Mouse (Mus musculus): ENCODE data around the gene Lrig3.

Gene Lrig3

DNA sequence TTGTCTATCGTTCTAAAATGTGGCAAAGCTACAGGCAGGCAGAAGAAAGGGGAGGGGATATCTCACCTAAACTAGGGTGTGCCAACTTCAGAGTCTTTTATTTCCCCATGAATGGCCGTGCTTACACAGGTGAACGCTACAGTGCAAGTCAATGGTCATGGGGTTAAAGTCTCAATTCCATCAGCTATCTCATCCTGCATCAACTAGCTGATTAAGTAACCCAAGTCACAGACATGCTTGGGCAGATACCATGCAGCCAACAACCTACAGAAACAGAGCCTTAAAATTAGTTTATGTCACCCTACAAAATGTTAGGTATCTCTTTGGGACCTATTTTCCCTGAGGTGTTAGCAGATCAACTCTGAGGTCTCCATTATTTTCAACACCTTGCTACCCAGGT lies 1.3 kb upstream of the Lrig3 start:
- no peak for DNase-seq (ENCODE audit: low read depth)

DNA sequence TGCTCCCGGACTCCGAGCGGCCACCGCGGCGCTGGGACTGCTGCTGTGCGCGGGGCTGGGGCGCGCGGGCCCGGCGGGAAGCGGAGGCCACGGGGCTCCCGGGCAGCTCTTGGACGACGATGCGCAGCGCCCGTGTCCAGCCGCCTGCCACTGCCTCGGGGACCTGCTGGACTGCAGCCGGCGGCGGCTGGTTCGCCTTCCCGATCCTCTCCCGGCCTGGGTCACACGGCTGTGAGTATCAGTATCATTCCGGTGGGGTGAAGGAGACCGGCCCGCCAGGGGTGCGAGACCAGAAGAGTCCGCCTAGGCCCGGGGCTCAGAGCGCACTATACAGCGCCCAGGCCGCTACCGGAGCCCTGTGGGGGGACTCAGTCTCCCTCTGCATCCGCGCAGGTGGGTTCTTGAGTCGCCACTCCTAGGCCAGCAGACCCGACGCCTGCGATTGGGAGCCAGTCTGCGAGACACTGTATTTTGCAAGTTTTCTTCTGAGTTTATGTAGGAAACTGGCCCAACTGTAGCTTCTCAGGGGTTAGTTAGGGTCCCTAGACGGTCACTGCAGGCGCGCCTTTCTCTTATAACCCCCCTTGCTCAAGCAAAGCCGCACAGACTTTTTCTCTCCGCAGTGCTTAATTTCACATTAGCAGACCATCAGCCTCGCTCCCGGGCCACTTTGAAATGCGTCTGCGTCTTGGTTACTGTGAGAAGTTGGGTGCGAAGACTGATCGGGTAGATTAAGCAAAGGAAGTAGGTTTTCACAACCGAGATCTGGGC lies 698 bp downstream of the Lrig3 start:
- no peak for DNase-seq (ENCODE audit: low read depth)

DNA sequence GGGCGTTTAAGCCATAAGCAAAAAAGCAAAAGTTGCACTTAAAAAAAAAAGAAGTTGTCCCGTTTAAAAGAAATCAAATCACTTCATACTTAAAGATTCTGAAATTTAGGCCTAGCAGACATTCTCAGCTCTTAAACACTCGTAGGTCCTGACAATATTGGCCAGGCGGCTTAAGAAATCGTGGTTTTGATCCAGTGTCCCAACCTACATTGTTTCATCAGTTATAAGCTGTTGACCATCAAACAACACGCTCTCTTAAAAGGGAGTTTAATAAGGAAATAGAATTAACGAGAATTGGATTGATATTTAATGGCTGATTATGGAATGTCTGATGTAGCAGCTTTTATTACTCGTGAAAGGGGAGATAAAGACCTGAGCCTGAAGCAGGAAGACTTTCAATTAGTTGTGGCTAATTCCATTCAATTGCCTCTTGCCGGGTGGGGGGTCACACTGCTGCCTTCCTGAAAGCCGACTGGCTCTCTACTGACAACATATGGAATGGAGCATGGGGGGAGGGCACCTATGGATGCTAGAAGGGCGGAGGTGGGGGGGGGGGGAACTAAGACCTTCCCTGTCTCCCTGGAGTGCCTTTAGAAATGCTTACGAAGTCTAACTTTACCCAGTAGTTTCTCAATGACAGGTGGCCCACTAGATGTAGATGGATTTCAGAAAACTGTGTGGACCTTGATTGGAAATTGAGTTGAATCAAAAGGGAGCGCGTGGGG lies 1.6 kb downstream of the Lrig3 start:
- DNase-seq (ENCODE audit: low read depth): no peak

DNA sequence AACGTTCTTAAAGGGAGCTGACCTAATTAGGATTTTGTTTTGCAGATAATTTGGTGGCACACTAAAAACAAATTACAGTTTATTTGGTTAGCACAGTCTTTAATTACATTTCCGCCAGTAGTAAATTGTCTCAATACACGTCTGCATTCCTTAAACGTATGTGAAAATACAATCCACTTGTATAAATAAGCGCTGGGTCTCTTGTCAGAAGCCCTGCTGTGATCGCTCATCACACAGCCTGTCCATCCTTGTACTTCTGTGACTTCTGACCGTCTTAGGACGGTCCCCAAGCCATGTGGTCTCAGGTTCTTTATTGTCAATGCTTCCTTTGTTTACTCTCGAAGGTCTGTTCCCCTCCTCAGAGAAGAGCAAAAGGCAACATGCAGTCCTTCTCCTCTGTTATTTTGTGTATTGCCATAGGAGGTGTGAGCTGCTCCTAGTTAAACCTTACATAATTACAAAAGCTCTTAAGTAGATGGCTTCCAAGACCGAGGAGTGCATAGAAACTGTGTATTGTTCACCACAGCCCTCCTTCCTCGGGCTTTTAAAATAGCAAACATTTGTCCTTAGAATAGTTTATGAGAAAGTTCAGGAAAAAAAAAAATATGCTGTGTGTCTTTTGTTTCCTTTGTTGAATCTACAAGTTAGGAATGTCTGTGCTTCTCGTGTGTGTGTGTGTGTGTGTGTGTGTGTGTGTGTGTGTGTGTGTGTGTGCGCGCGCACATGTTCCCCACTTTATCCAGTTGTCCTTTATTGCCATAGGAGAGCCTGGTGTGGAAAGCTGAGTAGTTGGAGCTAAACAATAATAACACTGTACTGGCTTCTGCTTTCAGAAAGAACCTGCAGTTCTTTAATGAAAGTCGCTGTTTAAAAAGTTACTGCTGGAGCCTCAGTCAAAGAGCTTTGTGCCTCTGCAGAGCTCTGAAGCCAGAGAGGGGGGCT lies 2.5 kb downstream of the Lrig3 start:
- DNase-seq (ENCODE audit: low read depth): no peak

DNA sequence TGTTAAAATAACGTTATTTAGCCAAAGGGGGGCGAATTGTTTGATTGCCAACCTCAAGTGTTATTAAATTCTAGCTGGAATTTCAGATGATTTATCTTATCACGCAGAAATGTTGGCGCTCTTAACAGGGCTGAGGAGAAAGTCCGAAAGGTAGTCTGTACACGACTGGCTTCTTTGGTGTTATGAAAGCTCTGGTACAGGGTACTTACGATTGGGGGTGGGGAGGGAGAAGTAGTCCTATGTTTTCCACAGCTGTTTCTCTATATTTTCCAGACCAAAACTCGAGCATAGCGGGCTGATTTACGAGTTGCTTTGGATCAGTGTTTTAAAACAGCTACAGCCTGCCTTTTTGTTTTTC lies 3.1 kb downstream of the Lrig3 start:
- DNase-seq (ENCODE audit: low read depth): no peak

DNA sequence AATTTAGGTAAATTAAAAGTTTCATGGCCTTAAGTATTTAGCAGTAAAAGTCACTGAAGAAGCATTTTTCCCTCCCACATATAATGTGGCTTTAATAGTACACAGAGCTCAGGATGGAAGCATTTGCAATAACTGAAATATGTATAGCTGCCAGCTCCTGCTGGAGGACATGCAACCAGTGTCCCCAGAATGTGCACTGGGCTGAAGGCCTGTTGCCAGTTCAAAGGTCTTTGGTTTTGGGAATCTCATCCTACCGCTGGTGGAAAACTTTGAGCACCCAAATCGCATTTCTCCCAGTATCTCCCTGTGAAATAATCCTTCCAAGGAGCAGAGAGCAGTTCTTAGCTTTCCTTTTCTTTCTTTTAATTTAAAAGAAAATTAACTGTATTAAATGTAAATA lies 4.1 kb downstream of the Lrig3 start:
- DNase-seq (ENCODE audit: low read depth): no peak

DNA sequence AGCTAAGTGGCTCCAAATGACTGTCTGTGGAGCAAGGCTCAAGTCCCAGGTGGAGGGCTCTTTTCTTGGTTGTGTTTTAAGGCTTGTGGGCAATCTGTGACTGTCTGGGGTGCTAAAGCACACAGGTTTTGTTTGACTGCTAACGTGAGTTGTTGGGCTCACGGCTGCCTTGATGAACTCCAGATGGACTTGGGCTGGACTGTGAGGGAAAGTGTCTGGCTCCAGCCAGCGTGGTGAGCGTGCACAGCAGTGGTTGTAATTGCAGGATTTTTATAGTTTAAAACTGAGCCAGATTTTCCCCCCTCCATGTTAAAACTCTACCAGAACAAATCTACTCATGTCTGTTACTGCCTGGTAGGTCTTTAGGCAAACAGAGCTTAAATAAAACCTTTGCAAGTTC lies 4.5 kb downstream of the Lrig3 start:
- DNase-seq (ENCODE audit: low read depth): no peak

DNA sequence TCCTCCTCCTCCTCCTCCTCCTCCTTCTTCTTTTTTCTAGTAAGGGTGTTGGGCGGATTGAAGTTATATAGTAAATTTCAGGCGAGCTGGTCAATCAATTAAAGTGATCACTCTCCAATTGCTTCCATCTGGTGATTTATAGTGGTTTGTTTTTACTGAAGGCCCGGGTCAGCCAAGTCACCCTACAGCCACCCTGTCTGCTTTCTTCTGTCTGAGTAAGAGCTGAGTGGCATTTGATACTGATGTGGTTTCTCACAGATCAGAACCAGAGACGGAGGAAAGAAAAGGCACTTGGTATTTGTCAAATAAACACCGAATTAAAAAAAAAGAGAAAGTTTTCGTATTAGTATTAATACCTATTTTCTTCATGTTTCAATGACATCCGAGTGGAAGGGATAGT lies 7.8 kb downstream of the Lrig3 start:
- no peak for DNase-seq (ENCODE audit: low read depth)

DNA sequence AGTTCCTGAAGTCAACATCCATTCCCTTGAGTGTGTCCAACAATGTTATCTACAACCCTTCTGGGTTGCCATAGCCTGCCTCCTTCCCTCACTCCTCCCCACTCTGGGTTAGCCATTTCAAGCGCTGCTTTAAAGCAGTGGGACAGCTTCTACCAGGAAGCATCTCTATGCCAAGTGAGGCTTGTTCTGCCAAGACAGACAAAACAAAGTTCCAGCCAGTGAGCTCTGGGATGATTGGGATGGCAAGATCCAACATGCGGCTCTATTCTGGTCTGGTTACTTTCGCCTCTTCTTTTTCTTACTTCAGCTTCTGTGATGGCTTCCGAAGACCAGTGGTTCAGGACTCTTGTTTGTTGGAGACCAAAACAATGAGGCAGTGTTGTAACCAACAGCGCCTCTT lies 16.0 kb downstream of the Lrig3 start:
- DNase-seq (ENCODE audit: low read depth): no peak

DNA sequence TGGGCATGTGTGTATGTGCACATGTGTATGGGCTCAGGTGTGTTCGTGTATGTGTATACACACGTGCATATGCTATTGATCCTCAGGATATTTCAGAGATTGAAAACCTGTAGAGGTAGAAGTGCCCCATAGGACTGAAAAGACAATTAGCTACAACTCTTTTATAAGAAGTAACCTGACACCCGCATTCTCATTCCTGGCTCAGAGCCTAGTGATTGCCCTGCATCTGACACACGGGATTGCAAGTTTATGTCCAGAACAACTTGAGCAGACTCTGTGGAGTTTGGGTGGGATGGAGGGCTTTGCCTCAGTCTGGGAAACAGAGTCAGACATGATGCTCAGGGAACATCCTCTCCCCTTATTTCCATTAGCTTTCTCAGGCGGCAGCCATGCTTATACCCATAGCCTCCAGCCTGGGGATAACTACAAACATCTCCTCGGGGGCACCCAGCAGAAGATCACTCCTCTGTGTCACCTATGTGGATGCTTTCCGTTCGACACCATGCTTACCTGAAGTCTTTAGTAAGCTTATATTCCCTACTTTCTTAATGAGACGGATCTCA lies 18.6 kb downstream of the Lrig3 start:
- DNase-seq (ENCODE audit: low read depth): no peak

DNA sequence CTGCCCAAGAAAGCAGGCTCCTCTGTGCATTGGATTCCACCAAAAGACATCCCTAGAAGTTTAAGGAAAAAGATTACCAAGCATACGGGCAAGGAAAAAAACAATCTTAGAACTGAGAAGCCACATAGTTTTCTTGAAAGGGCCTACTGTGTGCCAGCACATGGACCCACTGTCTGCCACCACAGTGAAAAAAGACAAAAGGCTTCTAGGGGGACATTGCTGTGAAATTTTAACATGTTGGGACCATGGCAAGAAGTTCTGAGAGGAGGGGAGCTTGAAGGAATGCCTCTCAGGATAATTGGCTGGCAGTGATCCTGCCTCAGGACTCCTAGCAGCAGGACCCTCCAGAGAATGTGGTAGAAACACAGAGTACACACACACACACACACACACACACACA lies 19.8 kb downstream of the Lrig3 start:
- no peak for DNase-seq (ENCODE audit: low read depth)

DNA sequence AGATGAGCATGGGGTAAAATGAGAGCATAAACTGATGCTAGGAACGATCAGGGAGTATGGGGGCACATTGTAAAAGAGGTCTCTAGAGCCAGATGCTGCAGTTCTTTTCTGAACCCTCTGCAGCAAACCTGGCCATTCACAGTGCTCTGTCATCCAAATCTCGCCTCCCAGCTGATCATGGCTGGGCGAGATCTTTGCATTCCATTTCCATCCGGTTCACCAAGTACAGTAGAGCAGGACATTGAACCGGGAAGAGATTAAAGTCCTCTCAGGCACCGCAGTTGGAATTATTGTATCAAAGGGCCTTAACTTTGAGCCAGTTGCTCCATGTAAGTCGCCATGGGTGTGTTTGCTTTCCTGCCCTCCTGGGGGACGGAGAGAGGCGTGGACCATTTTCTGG lies 20.5 kb downstream of the Lrig3 start:
- no peak for DNase-seq (ENCODE audit: low read depth)

DNA sequence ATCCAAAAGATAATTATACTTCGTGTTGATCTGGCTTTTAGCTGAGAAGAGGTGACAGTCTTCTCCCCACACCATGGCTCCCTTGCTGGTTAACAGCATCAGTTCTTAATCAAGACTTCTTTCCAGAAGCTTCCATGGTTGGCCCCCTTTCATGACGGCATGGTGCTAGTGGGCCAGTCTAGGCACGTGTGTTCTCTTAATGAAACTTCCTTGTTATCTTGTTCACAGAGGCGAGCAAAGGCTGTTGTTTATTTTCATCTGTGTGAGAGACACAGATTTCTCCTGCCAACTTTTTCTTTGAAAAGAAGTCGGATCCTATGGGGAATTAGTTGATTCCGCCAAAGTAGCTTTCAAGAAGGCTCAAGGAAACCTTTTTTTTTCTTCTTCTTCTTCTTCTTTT lies 21.3 kb downstream of the Lrig3 start:
- no peak for DNase-seq (ENCODE audit: low read depth)

DNA sequence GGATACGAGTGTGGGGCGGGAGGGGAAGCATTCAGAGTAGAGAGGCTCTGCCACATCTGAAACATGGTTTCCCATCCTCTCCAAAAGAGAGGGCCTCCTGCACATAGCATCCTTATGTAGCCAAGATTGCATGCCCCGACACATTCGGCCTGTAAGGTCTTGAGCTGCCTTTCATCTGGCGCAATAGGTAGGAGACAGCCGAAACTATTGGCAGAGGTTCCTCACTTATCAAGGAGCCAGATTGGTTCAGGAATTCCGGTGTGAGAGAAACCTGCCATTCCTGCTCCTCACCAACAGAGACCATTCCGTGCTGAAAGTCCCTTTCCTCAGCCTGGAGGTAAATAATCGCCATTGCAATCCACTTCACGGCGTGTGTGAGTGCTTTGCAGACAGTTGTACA lies 22.1 kb downstream of the Lrig3 start:
- DNase-seq (ENCODE audit: low read depth): no peak

DNA sequence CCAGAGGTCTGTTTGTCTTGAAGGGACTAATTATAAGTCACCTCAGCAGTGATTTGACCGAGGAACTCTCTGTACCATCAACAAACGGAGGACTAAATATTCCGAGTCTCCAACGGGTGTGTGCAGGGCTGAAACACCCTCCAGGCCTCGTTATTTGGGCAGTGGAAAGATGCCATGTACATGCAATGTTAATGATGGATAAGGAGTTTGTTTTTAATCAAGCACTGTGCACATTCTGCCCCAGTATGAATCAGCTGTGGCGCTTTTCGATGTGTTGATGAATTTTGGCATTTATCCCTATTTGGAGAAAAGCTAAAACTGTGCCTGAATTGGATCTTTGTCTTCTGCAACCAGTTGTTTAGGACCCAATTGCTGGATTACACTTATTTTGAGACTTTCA lies 23.9 kb downstream of the Lrig3 start:
- no peak for DNase-seq (ENCODE audit: low read depth)

DNA sequence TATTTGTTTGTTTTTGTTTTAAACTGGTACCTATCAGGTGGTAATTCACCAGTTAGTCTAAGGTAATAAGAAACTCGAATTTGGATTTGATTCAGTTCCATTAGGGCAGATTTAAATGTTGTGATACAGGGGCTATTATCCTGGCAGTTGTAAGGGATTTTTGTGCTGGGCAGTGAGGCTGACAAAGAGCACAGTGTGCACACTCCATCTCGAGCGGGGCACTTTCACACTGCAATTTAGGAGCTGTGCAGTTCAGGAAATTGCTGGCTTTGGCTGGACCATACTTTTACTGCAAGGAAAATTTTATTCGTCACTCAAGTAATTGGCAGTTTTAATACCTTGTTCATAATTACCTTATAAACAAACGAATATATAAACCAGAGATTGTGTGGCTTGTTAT lies 24.4 kb downstream of the Lrig3 start:
- DNase-seq (ENCODE audit: low read depth): no peak

DNA sequence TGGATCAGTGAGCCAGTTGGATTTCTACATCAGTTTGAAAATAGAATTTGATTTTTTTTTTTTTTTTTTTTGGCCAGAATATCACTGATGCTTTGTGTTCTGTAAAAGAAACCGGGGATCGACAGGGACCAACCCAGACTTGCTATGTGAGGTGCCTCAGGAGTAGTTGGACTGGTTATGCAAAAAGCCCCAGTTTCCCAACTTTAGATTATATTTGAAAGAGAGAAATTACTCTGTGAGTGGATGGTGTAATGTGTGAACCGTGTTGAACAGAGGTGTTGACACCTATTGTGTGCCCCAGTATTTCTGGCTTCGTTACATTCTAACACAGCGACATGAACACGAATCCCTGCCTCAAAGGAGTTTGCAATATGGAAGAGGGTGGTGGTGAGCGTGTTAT lies 25.9 kb downstream of the Lrig3 start:
- DNase-seq (ENCODE audit: low read depth): no peak

DNA sequence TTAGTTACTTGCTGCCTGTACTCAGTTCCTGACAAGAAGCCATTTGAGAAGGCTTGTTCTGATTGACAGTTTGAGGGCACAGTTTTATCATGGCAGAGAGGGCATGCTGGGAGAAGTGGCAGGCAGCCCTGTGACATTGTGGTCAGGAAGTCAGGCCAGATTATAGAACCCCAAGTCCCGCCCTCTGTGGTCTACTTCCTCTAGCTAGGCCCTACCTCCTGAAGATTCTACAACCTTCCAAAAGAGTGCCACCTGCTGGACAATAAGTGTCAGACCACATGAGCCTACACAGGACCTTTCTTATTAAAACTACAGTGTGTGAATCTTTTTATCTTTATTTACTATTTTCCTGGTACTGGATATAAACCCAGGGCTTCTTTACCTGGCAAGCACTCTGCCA lies 28.9 kb downstream of the Lrig3 start:
- DNase-seq (ENCODE audit: low read depth): no peak

DNA sequence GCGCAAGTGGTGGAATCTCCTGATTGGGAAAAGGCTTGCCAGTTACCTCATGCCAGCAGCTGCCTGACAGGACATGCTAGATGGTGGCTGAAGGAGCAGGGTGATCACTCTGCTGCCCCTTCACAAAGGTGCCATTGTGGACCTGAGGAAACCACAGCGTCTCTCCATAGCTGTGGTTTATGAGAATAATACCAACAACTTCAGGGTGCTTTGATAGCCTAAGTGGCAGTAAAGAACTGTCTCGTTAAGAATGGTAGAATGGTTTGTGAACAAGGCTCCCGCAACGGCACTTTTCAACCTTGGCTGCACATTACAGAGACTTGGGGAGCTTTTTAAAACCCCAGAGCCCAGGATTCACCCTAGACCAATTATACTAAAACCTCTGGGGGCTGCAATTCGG lies 29.7 kb downstream of the Lrig3 start:
- DNase-seq (ENCODE audit: low read depth): no peak

DNA sequence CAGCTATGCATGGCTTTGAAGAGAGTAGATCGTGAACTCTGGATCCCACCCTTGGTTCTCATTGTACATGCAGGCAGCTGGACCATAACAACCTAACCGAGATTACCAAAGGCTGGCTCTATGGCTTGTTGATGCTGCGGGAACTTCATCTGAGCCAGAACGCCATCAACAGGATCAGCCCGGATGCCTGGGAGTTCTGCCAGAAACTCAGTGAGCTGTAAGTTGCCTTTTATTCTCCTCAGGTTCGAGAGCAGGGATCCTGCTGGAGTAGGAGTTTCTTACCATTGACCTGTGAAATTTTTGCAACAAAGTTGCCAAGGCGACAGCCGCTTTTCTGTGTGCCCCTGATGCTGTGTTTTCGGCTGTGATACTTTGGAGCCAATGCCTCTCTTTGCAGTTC lies 31.0 kb downstream of the Lrig3 start:
- no peak for DNase-seq (ENCODE audit: low read depth)

DNA sequence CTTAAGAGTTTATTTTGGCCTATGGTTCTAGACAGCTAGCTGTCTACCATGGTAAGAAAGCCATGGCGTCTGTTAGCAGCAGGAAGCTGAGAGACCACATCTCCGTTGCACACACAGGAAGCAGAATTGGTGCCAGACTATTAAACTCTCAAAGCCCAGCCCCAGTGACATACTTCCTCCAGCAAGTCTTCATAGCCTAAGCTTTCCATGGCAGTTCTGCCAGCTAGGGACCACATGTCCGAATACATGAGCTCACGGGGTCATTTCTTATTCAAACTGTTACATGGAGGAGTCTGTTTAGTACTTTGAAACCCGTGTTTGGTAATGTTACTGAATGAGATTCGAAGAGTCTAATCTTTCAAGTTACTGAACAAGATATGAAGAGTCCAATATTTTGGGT lies 33.6 kb downstream of the Lrig3 start:
- DNase-seq (ENCODE audit: low read depth): no peak

DNA sequence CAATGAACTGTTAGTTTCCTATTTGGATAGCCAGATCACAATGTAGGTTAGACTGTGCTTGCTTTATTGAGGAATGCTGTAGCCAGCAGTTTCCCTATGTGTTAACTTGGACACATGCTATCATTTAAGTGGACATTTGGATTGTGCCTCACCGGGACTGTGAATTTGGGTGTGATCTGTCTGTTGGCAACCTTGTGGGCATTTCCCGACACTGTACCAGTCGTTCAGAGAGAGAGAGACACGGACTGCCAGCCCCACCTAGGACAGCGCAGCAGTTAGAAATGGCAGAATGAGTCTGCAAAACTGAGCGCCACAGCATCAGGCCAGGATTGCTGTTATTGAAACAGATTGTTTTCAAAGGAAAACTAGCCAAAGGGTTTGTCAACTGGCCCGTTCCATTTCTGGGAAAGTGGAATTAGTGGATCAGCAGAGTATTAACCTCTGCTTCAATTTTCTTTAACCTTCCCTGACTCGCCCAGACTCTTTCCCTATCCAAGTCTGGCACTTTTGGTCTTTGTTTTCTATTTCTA lies 35.0 kb downstream of the Lrig3 start:
- no peak for DNase-seq (ENCODE audit: low read depth)

Measured in c-Kit-positive CD71-positive TER-119-negative erythroid progenitor cells, embryonic 14.5 days (primary cell).